Mouse (Mus musculus) urinary bladder, adult 18-20 months (tissue): Measurements from ENCODE around the gene Gbf1.

ENCODE experiments used
- DNase-seq, 2 experiments: peaks; one replicate each; pipeline ENCODE4 v3.0.0; 2022; ENCODE audit warnings: low spot score in 2 of 2, mixed read lengths in 2 of 2

Gbf1 gene

GRCm38 (mm10) chr19:46302551-46302950 is 150.2 kb downstream of the Gbf1 start:
- DNase-seq, result no peak

- DNase-seq, result no peak
Measured at GRCm38 (mm10) chr19:46303251-46304215, 151.2 kb downstream of the Gbf1 start.

GRCm38 (mm10) chr19:46304216-46304841 is 152.0 kb downstream of the Gbf1 start, which contains the start of gene Nfkb2:
TSS of gene Nfkb2 (plus strand) at chr19:46304320.
- DNase-seq, result peak; percentile 88 to 94

GRCm38 (mm10) chr19:46304908-46305333 is 152.6 kb downstream of the Gbf1 start:
- DNase-seq, result peak in 1 of 2 experiments; percentile 58

DNA sequence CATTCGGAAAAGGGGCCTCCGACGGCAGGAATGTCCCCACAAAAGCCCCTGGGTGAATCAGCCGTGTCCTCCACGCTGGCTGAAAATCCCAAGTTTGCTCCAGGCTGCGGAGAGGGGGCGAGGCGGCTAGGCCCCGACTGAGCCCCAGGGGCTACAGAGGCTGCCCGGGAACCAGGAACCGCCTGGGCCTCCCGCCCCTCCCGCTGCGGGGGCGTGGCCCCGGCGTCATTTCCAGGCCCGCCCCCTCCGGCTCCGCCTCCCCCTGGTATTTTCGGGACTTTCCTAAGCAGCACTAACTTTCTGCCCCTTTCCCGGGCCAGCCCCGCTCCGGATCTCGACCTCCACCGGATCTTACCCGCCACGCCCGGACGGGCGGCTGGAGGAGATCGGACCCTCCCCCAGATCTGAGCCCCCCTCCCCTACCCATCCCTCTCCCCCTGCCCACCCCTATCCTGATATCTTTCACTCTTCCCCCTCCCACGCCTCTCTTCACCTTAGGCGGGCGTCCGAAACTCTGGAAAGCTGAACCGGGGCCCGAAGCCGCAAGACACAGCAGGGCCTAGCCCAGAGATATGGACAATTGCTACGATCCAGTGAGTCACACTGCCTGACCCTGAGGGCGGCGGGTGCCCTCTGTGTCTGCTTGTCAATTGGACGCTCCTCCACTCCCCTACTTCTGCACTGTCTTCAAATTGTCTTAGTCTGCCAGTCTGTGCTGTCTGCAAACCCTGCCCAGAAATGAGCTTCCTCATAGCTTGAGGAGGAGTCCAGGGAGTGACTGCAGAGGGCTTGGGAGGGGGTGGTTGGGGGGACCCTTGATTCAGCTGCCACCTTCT is 153.3 kb downstream of the Gbf1 start:
- DNase-seq, result peak; percentile 84 to 87

DNA sequence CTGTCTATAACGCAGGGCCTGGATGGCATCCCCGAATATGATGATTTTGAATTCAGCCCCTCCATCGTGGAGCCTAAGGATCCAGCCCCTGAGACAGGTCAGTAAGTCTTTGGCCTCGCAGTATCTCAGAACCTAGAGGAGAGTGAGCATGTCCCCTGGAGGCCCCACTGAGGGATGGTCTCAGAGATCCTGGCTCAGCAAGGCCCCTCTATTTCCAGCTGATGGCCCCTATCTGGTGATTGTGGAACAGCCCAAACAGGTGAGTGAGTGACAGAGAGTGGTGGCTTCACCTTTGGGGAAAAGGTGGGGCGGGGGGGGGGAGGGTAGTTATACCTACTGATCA is 153.9 kb downstream of the Gbf1 start:
- no peak for DNase-seq

GRCm38 (mm10) chr19:46306751-46307289 is 154.5 kb downstream of the Gbf1 start:
- DNase-seq, result no peak

- DNase-seq, result no peak
Measured at GRCm38 (mm10) chr19:46307781-46308180, 155.5 kb downstream of the Gbf1 start.

GRCm38 (mm10) chr19:46308303-46308702 is 156.0 kb downstream of the Gbf1 start:
- DNase-seq, result no peak

GRCm38 (mm10) chr19:46308706-46309435 is 156.6 kb downstream of the Gbf1 start:
- DNase-seq, result peak; percentile 61 to 80

GRCm38 (mm10) chr19:46309651-46310305 is 157.5 kb downstream of the Gbf1 start:
- DNase-seq, result no peak

DNA sequence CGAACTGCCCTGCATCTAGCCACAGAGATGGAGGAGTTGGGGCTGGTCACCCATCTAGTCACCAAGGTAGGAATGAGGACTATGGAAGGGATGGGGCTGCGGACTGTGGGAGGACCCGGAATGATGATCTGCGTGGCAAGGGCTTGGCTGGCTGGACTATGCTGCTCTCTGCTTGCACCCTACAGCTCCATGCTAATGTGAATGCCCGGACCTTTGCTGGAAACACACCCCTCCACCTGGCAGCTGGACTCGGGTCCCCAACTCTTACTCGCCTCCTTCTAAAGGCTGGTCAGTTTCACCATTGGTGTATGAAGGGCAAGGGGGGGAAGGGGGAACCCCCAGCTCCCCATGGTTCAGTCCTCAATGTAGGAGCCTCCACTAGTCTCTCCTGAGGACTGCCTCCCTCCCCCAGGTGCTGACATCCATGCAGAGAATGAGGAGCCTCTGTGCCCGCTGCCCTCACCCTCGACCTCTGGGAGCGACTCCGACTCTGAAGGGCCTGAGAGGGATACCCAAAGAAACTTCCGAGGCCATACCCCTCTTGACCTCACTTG is 158.1 kb downstream of the Gbf1 start:
- no peak for DNase-seq

- DNase-seq, result no peak
Measured at GRCm38 (mm10) chr19:46311341-46311740, 159.0 kb downstream of the Gbf1 start.

DNA sequence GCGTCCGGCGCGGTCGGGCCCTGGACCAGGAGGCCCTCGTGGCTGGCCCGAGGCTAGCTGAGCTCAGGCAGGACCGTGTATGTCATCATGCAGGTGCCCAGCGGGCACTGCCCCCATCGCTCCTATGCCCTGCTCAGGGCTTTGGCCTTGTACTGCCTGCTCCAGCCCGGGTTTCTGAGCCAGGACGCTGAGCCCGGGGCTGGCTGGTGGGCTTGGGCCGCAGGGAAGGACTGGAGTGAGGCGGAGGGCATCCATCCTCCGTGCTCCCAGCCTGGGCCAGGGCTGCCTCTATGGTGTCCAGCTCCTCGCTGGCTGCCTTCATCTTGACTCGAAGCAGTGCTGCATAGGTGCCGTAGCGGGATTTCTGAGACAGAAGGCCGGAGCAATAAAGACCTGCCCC is 160.3 kb downstream of the Gbf1 start:
- DNase-seq, result no peak

DNA sequence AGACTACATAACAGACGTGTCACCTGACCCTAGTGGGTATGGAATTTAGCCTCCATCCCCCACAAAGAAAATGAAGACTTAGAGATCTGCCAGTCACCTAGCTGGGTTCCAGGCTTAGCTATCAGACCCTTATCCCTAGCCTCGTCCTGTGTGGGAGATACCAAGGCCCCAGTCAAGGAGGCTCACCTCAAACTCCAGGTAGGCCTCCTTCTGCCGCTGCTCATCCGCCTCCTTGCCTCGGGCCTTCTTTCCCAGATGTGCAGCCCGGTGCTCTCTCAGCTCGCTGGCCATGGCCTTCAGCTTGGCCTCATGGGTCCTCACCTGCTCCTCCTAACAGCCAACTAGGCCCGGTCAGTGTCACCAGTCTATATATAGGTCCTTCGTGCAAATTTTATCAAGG is 160.8 kb downstream of the Gbf1 start:
- no peak for DNase-seq

DNA sequence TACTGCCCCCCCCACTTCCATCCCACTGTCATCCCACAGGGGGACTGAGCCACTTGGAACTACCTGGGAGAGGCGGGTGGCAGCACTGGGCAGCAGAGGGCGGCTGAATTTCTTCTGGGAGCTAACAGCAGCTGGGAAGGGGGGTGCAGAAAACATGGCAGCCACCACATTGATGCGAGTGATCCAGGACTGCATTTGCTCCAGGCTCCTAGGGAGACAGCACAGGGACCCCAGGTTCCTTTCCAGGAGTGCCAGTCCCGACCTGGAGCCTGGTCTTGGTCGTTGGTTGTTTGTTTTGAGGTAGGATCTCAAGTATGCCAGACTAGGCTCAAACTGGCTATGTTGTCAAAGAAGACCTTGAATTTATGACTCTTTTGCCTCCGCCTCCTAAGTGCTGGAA is 161.3 kb downstream of the Gbf1 start:
- no peak for DNase-seq

GRCm38 (mm10) chr19:46314151-46314601 is 161.9 kb downstream of the Gbf1 start:
- DNase-seq, result no peak

GRCm38 (mm10) chr19:46314872-46315742 is 162.8 kb downstream of the Gbf1 start:
- DNase-seq, result no peak
